Mouse (Mus musculus) testis, adult 2 months (tissue): ENCODE measurements around the gene Vps53.

Source experiments
- CTCF ChIP-seq: fragments of 200-500 bp; IDR thresholded peaks from 2 replicates; pipeline ENCODE4 v1.5.1; 2012; ENCODE audit warnings: low read depth, mild to moderate bottlenecking, inconsistent platforms, low read length, moderate library complexity; ENCODE audit not compliant: control insufficient read depth, insufficient read depth, insufficient replicate concordance
- POLR2A ChIP-seq: fragments of 200-500 bp; IDR thresholded peaks from 2 replicates; pipeline ENCODE4 v1.6.1; 2012; ENCODE audit warnings: low read depth, mild to moderate bottlenecking, inconsistent platforms, low read length, moderate library complexity; ENCODE audit not compliant: control insufficient read depth

- TF ChIP-seq CTCF (no peak), POLR2A (no peak)
Measured at GRCm38 (mm10) chr11:76035182-76035581, 144.3 kb downstream of the Vps53 start.
